Mouse (Mus musculus) ES-CJ7 (cell line): ENCODE measurements around the gene C330021F23Rik.

Experiments
- DNase-seq: peaks from one replicate; pipeline ENCODE4 v3.0.0; 2011; ENCODE audit warnings: low read depth, low spot score

C330021F23Rik gene

DNA sequence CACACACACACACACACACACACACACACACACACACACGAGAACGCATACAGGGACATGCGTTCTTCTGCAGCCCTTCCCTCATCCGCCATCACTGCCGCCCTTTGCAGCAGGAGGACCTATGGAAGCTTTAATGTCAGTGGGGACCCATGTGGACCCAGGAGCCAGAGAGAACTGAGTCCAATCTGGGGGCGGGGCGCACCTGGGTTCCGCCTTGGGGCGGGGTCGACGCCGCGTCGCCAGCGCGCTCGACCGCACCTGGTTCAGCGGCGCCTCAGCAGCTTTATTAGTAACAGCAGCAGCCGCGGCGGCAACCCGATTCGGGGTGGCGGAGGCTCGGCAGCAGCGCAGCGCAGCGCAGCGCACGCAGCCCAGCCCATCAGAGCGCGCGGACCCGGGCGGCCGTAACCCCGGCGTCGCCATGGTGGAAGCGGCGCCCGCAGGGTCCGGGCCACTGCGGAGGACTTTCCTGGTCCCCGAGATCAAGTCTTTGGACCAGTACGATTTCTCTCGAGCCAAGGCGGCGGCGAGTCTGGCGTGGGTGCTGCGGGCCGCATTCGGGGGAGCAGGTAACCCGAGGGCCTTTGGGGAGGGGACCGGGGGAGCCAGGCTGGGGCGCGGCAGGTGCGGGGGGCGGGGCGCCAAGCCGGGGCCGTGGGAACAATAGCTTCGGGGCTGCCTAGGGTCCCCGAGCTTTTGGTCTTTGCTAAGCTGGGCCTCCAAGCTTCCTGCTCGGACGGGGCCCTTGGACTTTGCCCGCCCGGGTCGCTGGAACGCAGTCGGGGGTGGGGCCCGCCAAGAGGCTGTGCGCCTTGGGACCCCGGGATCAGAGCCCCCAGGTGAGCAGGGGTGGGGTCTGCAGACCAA, 19.8 kb downstream of the C330021F23Rik start:
- peak; percentile 83 for DNase-seq

DNA sequence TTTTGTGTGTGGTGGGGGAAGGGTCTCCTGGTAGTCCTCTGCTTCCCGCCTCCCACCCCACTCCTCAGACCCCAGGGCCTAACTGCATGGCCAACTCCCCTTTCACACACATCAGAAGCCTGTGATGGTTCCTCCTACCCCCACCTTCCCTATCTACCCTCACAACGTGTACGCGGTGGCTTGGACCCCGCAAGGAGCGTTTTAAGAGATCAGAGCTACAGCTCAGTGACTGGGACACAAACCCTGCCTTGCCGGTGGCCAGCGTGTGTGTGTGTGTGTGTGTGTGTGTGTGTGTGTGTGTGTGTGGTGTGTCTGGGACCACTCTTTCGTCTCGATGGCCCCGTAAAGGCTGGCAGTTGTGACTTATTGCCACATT, 20.5 kb downstream of the C330021F23Rik start:
- no peak for DNase-seq

DNA sequence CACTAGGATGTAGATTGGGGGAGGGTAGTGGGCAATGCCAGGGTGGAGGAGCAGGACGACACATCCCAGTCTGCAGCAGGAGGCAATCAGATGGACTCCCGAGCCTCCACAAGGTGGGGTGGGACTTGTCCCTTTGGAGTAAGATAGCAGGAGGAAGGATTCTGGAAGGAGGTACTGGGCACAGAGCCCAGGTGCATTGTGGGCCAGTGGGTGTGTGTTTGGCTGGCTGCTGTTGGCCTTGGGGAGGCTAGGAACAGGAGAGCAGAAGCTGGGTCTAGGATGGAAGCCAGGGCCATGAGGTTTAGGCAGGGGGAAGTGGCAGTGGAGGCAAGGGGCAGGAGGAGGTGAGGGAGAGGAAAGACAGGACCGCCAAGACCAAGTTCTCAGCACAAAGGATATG, 25.7 kb downstream of the C330021F23Rik start:
- no peak for DNase-seq

DNA sequence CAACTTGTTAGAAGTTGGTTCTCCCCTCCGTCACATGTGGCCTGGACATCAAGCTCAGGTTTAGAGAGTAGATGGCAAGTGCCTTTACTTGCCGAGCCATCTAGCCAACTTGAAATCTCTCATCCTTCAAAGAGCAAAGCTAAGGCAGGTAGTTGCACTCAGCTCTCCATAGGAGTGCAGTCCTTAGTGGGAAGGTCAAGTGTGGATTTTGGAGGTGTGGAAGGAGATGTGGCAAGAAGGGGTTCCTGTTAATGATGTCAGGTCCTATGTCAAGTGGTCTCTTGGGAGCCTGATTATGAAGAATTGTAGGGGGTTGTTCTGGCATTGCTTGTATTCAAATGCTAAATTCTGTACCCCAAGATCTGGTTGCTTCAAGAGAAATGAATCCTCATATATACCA, 26.7 kb downstream of the C330021F23Rik start:
- DNase-seq, result no peak

DNA sequence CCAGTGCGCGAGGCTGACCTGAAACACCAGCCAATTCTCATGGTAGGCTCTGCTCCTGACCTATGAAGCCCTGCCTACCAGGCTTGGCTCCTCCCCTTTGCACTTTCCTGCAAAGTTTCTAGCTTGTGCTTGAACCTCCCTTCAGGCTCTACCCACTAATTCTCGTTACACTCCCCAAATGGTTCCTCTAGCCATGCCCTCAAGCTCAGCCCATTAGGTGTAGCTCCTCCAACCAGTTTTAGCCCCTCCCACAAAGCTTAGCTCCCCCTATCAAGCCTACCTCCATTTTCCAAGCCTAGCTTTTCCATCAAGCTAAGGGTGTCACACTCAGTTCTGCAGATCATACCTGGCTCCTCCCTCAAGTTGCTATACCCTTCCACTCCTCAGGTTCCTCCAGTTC, 30.3 kb downstream of the C330021F23Rik start:
- peak; percentile 82 for DNase-seq

DNA sequence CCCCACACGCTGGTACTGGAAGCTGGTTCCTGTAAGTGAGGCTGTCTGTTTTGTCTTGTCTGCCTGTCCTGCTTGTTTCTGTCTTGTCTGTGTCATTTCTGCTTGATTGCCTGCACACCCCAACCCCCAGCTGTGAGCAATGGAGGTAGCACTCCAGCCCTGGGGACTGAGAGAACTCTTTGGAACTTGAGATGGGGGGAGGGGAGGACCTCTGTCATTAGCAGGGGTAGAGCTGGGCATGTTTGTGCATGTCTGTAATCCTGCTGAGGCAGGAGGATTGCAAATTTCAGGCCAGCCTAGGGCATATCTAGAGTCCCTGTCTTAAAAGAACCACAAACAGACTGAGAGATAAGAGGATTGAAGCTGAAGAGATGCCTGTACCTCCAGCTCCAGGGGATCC, 31.4 kb downstream of the C330021F23Rik start:
- peak; percentile 75 for DNase-seq

DNA sequence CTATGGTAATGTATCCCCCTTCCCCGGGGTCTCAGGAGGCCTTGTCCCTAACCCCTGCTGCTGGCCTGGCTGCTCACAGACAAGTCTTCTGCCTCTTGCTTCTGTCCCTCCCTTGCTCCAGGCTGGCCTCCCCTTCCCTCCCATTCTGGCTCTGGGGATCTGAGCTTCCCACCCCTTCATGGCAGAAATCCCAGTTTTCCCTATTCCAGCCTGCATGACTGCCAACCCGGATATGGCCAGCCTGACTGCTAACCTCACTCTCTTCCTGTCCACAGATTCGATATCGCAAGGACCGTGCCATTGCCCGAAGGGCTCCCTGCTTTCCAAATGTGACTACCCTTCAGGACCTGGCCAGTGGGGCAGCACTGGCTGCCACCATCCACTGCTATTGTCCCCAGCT, 32.6 kb downstream of the C330021F23Rik start:
- DNase-seq, result no peak

DNA sequence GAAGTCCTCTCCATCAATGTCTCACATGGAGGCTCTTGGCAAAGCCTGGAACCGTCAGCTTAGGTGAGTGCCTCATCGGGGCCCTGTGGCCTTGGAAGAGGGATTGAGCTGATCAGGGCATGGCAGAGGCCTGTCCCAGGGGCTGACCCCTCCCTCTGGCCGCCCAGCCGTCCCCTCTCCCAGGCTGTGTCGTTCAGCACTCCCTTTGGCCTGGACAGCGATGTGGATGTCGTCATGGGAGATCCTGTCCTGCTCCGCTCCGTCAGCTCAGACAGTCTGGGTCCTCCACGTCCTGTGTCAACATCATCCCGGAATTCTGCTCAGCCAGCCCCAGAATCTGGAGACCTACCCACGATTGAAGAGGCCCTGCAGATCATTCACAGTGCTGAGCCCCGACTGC, 35.6 kb downstream of the C330021F23Rik start:
- no peak for DNase-seq

DNA sequence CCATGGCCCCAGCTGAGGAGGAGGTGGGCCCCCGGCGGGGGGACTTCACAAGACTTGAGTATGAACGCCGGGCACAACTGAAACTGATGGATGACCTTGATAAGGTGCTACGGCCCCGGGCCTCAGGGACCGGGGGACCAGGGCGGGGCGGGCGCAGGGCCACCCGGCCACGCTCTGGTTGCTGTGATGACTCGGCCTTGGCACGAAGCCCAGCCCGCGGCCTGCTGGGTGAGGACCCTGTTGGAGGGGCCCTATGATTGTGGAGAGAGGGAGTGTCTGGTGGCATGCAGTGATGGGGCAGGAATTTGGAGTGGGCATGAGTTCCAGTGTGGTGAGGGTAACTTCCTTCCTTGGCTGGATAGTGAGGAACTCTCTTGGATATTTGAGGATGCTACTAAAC, 38.8 kb downstream of the C330021F23Rik start:
- no peak for DNase-seq

DNA sequence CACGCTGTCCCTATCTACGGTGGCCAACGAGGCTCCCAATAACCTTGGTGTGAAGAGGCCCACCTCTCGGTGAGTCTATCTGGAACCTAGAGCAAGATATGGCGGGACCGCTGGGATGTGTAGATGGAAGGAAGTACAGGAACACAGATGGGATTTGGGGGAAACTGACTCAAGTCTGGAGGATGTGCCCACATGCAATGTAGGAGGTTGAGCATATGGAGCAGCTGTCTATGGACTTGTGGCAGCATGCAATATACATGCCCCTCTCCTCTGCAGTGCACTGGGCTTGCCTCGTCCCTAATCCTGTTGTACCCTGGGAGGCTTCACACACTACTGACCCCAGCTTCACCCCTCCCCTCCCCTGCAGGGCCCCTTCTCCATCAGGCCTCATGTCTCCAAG, 40.0 kb downstream of the C330021F23Rik start:
- no peak for DNase-seq

DNA sequence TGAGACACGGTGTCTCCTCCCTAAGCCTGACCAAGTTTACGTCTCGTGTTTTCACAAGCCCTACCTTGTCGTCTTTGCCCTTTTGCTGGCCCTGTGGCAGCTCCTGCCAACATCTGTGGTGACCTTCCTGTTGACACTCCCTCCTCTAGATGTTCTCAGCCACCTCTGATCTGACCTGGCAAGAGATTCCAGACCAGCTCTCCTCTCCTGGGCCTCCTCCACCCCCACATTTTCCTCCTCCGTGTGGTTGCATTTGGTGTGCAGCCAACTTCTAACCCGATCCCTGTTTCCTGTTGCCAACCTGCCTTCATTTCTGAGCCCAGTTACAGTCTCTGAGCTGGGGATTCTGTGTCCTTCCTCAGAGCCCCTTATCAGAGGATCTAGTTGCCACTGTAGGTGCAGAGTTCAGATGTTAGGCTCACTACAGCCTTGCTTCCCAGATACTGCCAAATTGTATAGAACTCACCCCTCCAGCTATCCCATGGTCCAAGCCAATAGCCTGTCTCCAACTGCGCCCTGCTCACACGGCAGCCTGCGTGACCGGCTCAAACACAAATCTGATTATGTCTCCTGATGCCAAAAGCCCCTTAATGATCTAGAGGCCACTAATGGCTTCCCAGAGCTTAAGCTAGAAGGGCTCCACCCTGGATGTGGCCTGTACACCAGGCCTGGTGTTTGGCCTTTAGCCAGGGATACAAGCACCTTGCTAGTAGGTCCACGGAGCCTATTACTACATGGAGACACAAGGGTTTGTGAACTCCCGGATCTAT, 41.4 kb downstream of the C330021F23Rik start:
- DNase-seq, result no peak

DNA sequence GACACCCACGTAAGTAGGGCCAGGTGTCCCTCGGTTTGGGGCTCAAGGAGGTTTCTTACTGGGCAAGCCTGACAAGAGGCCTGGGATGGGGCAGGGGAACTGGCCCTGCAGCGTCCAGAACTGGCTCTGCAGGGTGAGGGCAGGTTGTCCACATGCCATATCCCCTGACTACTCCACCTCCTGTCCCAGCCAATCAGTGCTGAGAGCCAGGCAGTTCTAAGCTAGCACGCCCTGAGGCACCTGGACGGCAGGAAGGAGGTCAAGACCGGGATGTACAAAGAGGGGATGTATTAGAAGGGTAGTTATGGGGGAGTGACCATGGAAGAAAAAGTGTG, 42.0 kb downstream of the C330021F23Rik start:
- DNase-seq, result no peak

DNA sequence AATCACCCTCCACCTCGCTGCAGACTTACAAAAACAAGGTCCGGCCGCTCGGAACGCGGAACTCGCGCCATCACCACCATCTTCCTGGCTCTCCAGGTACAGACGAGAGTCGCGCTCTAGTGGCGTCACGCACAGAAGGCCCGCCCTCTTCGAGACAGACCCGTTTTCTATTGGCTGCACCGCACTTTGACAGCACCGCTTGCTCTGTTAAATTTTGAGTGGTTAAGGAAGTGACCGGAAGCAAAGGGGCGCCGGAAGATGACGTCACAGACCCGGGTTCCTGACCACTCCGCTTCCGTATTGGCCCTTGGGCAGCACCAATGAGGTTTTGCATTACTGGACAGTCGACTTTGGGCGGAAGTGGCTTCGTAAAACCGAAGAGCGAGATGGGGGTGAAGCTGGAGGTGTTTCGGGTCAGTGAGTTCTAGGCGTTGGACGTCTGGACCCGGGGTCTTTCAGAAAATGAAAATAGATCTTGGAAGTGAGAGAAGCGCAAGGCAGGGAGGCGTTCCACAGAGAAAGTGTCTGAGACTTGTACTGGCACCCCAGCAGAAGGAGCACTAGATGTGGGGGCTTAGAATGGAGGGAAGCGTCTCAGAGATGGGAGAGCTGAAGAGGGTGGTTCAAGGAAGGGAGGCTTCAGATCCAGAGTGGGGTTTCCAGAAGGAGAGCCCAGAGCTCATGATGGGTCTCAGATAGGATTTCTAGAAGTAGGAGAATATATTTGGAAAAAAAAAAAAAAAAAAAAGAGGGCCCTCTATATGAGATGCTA, 53.6 kb downstream of the C330021F23Rik start, which contains the start of the genes Xab2 and Pet100:
Gene Xab2 (minus strand): TSS at position 118 of the 772 bp plus-strand sequence.
Gene Pet100 (plus strand): TSS at position 350 of the 772 bp plus-strand sequence.
- DNase-seq, result peak; percentile 100

DNA sequence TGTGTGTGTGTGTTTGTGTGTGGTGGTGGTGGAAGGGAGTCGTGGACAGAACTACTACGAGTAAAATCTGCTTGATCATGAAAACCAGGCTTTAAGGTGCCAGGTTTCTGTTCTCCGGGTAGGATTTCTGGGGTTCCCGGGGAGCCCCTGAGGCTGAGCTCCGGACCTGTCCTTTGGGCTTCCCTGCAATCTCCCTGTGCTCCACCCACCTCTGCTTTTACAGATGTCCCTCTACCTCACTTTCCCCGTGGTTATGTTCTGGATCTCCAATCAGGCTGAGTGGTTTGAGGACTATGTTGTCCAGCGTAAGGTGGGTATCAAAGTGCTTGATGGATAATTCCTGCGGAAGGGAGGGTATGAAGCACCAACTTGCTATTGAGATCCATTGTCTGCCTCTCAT, 54.3 kb downstream of the C330021F23Rik start:
- no peak for DNase-seq

DNA sequence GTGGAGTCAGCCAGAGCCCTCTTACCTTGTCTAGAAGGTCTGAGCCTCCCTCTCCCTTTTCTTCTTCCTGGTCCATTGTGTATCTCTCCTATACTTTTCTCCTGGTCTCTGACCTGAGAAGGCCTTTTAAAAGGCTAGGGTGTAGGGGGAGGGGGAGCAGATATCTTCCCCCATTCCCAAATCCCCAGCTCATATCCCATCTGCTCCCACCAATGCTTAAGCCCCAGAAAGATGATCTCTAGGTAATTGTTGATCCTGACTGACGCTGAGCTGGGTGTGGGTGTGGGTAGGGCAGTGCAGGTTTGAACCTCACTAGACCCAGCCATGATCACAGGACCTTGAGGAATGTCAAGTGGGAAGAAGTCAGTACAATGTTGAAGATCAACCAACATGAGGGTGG, 57.7 kb downstream of the C330021F23Rik start, which contains the start of gene Pcp2:
Gene Pcp2 (minus strand): TSS at position 101 of the 400 bp plus-strand sequence.
- no peak for DNase-seq

DNA sequence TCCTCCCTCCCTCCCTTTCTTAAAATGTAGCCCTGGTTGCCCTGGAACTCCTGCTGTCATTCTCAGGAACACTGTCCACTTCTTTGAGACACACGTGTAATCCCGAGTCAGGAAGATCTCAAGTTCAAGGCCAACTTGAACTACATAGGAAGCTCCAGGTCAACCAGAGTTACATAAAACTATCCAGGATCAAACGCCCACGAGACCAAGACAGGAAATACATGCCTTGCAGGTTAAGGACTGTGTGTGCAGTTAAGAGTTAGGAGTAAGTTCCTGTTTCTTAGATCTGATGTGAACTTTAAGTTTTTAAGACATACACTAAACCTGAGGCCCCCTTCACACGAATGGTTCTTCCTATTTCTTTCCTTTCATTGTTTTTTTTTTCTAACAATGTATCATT, 59.2 kb downstream of the C330021F23Rik start:
- no peak for DNase-seq

DNA sequence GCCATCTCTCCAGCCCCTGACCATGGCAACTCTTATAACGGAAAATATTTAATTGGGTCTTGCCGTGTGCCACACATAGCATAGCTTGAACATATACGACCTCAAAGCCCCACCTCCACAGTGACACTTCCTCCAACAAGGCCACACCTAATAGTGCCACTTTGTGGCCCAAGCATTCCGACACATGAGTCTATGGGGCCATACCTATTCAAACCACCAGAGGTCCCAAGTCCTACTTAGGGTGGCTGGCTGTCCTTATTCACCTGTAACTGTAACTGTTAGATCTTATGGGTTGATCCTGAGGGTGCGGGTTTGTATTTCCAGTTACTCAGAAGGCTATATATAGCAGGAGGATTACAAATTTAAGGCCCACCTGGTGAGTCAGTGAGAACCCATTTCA, 60.2 kb downstream of the C330021F23Rik start:
- DNase-seq, result peak; percentile 89

DNA sequence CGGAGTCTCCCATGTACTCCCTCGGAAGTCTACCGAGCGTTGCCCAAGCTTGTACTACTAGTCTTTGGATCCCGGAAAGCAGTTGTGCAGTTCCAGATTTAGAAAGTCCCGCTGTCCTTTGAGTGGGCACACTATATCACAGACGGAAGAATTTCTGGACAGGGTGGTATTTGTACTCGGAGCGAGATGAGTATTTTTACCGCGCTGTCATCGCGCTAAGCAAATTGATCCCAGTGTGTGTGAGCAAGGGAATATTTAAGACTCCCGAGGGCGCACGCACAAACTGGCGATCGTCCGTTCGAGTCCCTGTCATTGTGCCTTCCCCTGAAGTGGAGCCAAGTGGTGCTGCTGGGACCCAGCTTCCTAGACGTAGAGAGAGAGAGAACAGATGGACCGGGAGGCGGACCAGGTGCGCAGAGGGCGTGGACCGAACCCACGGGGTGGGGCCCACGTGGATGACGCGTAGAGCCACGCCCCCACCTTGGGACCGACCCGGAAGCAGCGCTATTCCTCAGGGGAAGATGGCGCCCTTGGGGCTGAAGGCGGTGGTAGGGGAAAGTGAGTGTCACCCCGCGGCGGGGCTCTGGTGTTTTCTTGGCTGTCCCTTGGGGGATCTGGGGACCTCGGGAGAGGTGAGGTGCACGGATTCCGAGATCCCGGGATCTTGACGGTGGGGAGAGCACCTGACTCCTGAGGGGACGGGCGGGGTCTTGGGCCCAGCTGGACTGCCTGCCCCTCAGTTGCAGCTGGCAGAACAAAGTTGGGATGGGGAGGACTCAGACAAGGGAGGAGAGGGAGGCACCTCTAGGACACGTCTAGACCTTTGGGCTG, 63.1 kb downstream of the C330021F23Rik start, which contains the start of gene Stxbp2:
Gene Stxbp2 (plus strand): TSS at position 309 of the 831 bp plus-strand sequence.
- DNase-seq, result peak; percentile 89

DNA sequence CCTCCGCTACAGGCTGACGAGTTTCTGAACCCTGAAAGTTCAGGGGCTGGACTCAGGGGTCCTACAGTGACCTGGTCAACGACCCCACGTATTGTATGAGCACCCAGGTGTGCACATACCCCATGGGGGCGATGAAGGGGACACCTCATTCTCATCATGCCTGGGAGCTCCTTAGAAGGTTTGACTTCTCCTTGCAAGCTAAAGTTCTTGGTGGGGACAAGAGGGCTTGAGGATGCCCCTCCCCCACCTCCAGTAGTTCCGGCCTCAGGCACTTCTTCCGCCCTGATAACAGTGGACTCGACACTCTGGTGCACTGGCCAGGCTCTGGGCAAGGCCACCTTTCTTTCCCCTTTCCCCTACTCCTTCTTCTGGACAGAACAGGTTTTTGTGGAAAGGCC, 63.7 kb downstream of the C330021F23Rik start:
- DNase-seq, result no peak
